Mouse (Mus musculus) heart, embryonic 15.5 days (tissue): Measurements from ENCODE around the gene Shisa8. TPM values are rescaled to one million over a fixed set of nuclear protein-coding genes. Genes with fewer than 3 reads are reported as not detected.

ENCODE experiments used
- ATAC-seq: fragments of 200-750 bp; cut with Nextera tagmentation; replicated peaks from 2 replicates; pipeline ENCODE4 v1.8.0; 2017; ENCODE audit warnings: low read depth, moderate TSS enrichment; ENCODE audit not compliant: insufficient number of reproducible peaks, insufficient read depth, low FRiP score
- H3K27ac ChIP-seq: fragments of 300-500 bp; sonication (generic); 2 replicates; pipeline ENCODE4 v1.5.1; 2015; ENCODE audit warnings: mild to moderate bottlenecking, inconsistent platforms
- H3K27me3 ChIP-seq: fragments of 300-500 bp; sonication (generic); 2 replicates; pipeline ENCODE4 v1.6.1; 2015; ENCODE audit warnings: inconsistent platforms
- H3K36me3 ChIP-seq: fragments of 300-500 bp; sonication (generic); 2 replicates; pipeline ENCODE4 v1.6.1; 2015; ENCODE audit warnings: mild to moderate bottlenecking, inconsistent platforms
- H3K4me1 ChIP-seq: fragments of 300-500 bp; sonication (generic); replicated peaks from 2 replicates; pipeline ENCODE4 v1.6.1; 2015; ENCODE audit warnings: inconsistent platforms
- H3K4me2 ChIP-seq: fragments of 300-500 bp; sonication (generic); 2 replicates; pipeline ENCODE4 v1.6.1; 2015; ENCODE audit warnings: inconsistent platforms, mild to moderate bottlenecking, moderate library complexity
- H3K4me3 ChIP-seq: fragments of 300-500 bp; sonication (generic); 2 replicates; pipeline ENCODE4 v1.5.1; 2015; ENCODE audit warnings: mild to moderate bottlenecking, inconsistent platforms
- H3K9ac ChIP-seq: fragments of 300-500 bp; sonication (generic); 2 replicates; pipeline ENCODE4 v1.6.1; 2015; ENCODE audit warnings: mild to moderate bottlenecking, inconsistent platforms
- H3K9me3 ChIP-seq: fragments of 300-500 bp; sonication (generic); replicated peaks from 2 replicates; pipeline ENCODE4 v1.6.1; 2016; ENCODE audit warnings: inconsistent platforms
- WGBS: fragments of 180-500 bp; shearing (Covaris S2); methylation state at CpG from one replicate; pipeline ENCODE4 v1.1.7; 2015; ENCODE audit warnings: mixed read lengths; 5-methylcytosine and 5-hydroxymethylcytosine counted together
- polyA plus RNA-seq: library from polyadenylated mRNA; unstranded; fragments of >200 nt; fragmentation: Nextera tagmentation; extraction: Ambion mirVana; gene quantifications from 2 replicates; pipeline ENCODE4 v1.2.1, GENCODE M21; 2015

Shisa8 gene
- polyA plus RNA-seq, 1 experiment from 2014 or later = 0.25 TPM

- Histone ChIP-seq H3K27ac (no peak overlapping the region), H3K4me1 (peaks cover 14% of the 10 kb centered on the region), H3K9me3 (no peaks in the 10 kb centered on the region), H3K27me3 (peaks cover 36% of the 10 kb centered on the region), H3K4me2 (no peak overlapping the region), H3K9ac (no peak overlapping the region), H3K36me3 (peaks cover 68% of the 10 kb centered on the region), H3K4me3 (no peak overlapping the region)
- WGBS = 89% methylated on average over 6 of the region's 6 CpGs
- no peak for ATAC-seq
Observed at GRCm38 (mm10) chr15:82202086-82202485, 10.5 kb downstream of the Shisa8 start.

GRCm38 (mm10) chr15:82199546-82199945 is 13.1 kb downstream of the Shisa8 start:
- H3K27me3 ChIP-seq = peaks cover 11% of the 10 kb centered on the region; the same call in 1 of the 2 replicates
- WGBS = 87% methylated on average over 12 of the region's 12 CpGs

GRCm38 (mm10) chr15:82198342-82198741 is 14.3 kb downstream of the Shisa8 start:
- Histone ChIP-seq H3K9ac (no peak overlapping the region), H3K4me1 (no peaks in the 10 kb centered on the region), H3K36me3 (peaks cover 87% of the 10 kb centered on the region), H3K27ac (no peak overlapping the region), H3K9me3 (no peaks in the 10 kb centered on the region), H3K4me3 (no peak overlapping the region), H3K27me3 (peaks cover 4% of the 10 kb centered on the region; the same call in 1 of the 2 replicates), H3K4me2 (no peak overlapping the region)
- 80% methylated on average over 7 of the region's 7 CpGs for WGBS
- ATAC-seq = no peak

More at GRCm38 (mm10) chr15:82199546-82199945, 13.1 kb downstream of the Shisa8 start:
- Histone ChIP-seq H3K4me2 (no peak overlapping the region), H3K9me3 (no peaks in the 10 kb centered on the region), H3K27ac (no peak overlapping the region), H3K4me3 (no peak overlapping the region), H3K4me1 (no peaks in the 10 kb centered on the region), H3K36me3 (peaks cover 83% of the 10 kb centered on the region), H3K9ac (no peak overlapping the region)
- no peak for ATAC-seq

GRCm38 (mm10) chr15:82197937-82198336 is 14.7 kb downstream of the Shisa8 start:
- H3K4me2 ChIP-seq = no peak overlapping the region
- H3K27ac ChIP-seq = no peak overlapping the region
- H3K4me3 ChIP-seq = no peak overlapping the region
- ATAC-seq = no peak
- H3K27me3 ChIP-seq = peaks cover 4% of the 10 kb centered on the region; the same call in 1 of the 2 replicates
- no peaks in the 10 kb centered on the region for H3K4me1 ChIP-seq
- WGBS = 91% methylated on average over 11 of the region's 11 CpGs
- H3K36me3 ChIP-seq = peaks cover 87% of the 10 kb centered on the region
- H3K9me3 ChIP-seq = no peaks in the 10 kb centered on the region
- H3K9ac ChIP-seq = no peak overlapping the region

GRCm38 (mm10) chr15:82197246-82197750 is 15.3 kb downstream of the Shisa8 start:
- H3K9ac ChIP-seq = no peak overlapping the region
- ATAC-seq = no peak
- WGBS = 92% methylated on average over 10 of the region's 10 CpGs

GRCm38 (mm10) chr15:82196300-82196699 is 16.3 kb downstream of the Shisa8 start:
- Histone ChIP-seq H3K9me3 (no peaks in the 10 kb centered on the region), H3K27ac (no peak overlapping the region), H3K27me3 (peaks cover 4% of the 10 kb centered on the region; the same call in 1 of the 2 replicates), H3K36me3 (peaks cover 88% of the 10 kb centered on the region), H3K9ac (no peak overlapping the region), H3K4me3 (no peak overlapping the region), H3K4me1 (no peaks in the 10 kb centered on the region), H3K4me2 (no peak overlapping the region)
- WGBS = 92% methylated on average over 12 of the region's 12 CpGs
- no peak for ATAC-seq

More at GRCm38 (mm10) chr15:82197246-82197750, 15.3 kb downstream of the Shisa8 start:
- Histone ChIP-seq H3K4me3 (no peak overlapping the region), H3K4me2 (no peak overlapping the region), H3K27me3 (peaks cover 4% of the 10 kb centered on the region; the same call in 1 of the 2 replicates), H3K4me1 (no peaks in the 10 kb centered on the region), H3K27ac (no peak overlapping the region), H3K36me3 (peaks cover 91% of the 10 kb centered on the region), H3K9me3 (no peaks in the 10 kb centered on the region)

- WGBS = 69% methylated on average over 8 of the region's 8 CpGs
- Histone ChIP-seq H3K4me1 (peaks cover 6% of the 10 kb centered on the region), H3K4me3 (no peak overlapping the region), H3K36me3 (peaks cover 54% of the 10 kb centered on the region), H3K27ac (no peak overlapping the region), H3K4me2 (no peak overlapping the region), H3K9ac (no peak overlapping the region), H3K9me3 (no peaks in the 10 kb centered on the region), H3K27me3 (no peaks in the 10 kb centered on the region)
- no peak for ATAC-seq
Observed at GRCm38 (mm10) chr15:82192617-82193016, 20.0 kb downstream of the Shisa8 start.

GRCm38 (mm10) chr15:82188481-82189240 is 24.0 kb downstream of the Shisa8 start:
- Histone ChIP-seq H3K36me3 (peaks cover 28% of the 10 kb centered on the region), H3K9ac (no peak overlapping the region), H3K4me1 (peaks cover 43% of the 10 kb centered on the region), H3K4me3 (no peak overlapping the region), H3K4me2 (no peak overlapping the region), H3K27ac (no peak overlapping the region), H3K9me3 (no peaks in the 10 kb centered on the region), H3K27me3 (no peaks in the 10 kb centered on the region)
- WGBS = 86% methylated on average over 10 of the region's 10 CpGs
- no peak for ATAC-seq

GRCm38 (mm10) chr15:82187924-82188323 is 24.7 kb downstream of the Shisa8 start:
- Histone ChIP-seq H3K9ac (no peak overlapping the region), H3K27ac (no peak overlapping the region), H3K36me3 (peaks cover 27% of the 10 kb centered on the region), H3K9me3 (no peaks in the 10 kb centered on the region), H3K4me1 (peaks cover 48% of the 10 kb centered on the region), H3K4me3 (no peak overlapping the region), H3K27me3 (no peaks in the 10 kb centered on the region), H3K4me2 (no peak overlapping the region)
- 88% methylated on average over 1 of the region's 1 CpGs for WGBS
- no peak for ATAC-seq

- H3K9ac ChIP-seq = no peak overlapping the region
- H3K27ac ChIP-seq = no peak overlapping the region
- H3K4me3 ChIP-seq = no peak overlapping the region
- no peak overlapping the region for H3K4me2 ChIP-seq
- H3K27me3 ChIP-seq = no peaks in the 10 kb centered on the region
- peaks cover 48% of the 10 kb centered on the region for H3K4me1 ChIP-seq
- ATAC-seq = no peak
- peaks cover 27% of the 10 kb centered on the region for H3K36me3 ChIP-seq
- 81% methylated on average over 4 of the region's 4 CpGs for WGBS
- no peaks in the 10 kb centered on the region for H3K9me3 ChIP-seq
Observed at GRCm38 (mm10) chr15:82187401-82187800, 25.2 kb downstream of the Shisa8 start.

GRCm38 (mm10) chr15:82186931-82187330 is 25.7 kb downstream of the Shisa8 start:
- Histone ChIP-seq H3K9me3 (no peaks in the 10 kb centered on the region), H3K4me3 (no peak overlapping the region), H3K36me3 (peaks cover 27% of the 10 kb centered on the region), H3K27me3 (no peaks in the 10 kb centered on the region), H3K27ac (peak overlapping the region; percentile 76), H3K9ac (no peak overlapping the region), H3K4me2 (0 out of 2 replicates have a peak overlapping the region, but pooled peaks have one; percentile 1), H3K4me1 (peaks cover 48% of the 10 kb centered on the region)
- ATAC-seq = no peak
- WGBS = 56% methylated on average over 5 of the region's 5 CpGs
